Mouse (Mus musculus): ENCODE measurements at regions not wholly inside any gene's neighbourhood (a gene's known extent, or its start where the extent isn't known, plus 50 kb on each side); places are given as distances from the start of the nearest gene placed in this dataset.

GRCm38 (mm10) chr5:75248279-75248678 is 96.2 kb downstream of the Pdgfra start:
- Histone ChIP-seq H3K27ac (no peak overlapping the region), H3K4me3 (no peak overlapping the region), H3K9ac (ENCODE audit: low read depth, low read length) (no peak overlapping the region), H3K4me1 (ENCODE audit: control insufficient read depth, insufficient read depth, low read length) (no peaks in the 10 kb centered on the region), H3K79me2 (replicated peaks; ENCODE audit: control insufficient read depth, insufficient read depth, low read length) (no peaks in the 10 kb centered on the region), H3K36me3 (ENCODE audit: control insufficient read depth, insufficient read depth, low read length) (no peaks in the 10 kb centered on the region), H3K27me3 (ENCODE audit: control insufficient read depth, insufficient read depth, low read length) (peaks cover 1% of the 10 kb centered on the region; the same call in 1 of the 2 replicates)
- DNase-seq: no peak
- intact Hi-C loops (cut with DNase I): no loop called here
- 93% methylated on average over 6 of the region's 6 CpGs for WGBS
- TF ChIP-seq CTCF (IDR thresholded peaks at IDR 0.05) (no peak), POLR2A (IDR thresholded peaks at IDR 0.05; ENCODE audit: insufficient read depth, low read depth, low read length) (no peak), EP300 (IDR thresholded peaks at IDR 0.05; ENCODE audit: insufficient read depth, low read depth, low read length) (no peak)

- H3K4me3 ChIP-seq: no peak overlapping the region
- no peak for TF ChIP-seq EP300 (IDR thresholded peaks at IDR 0.05; ENCODE audit: insufficient read depth, low read depth, low read length)
- no peak for TF ChIP-seq POLR2A (IDR thresholded peaks at IDR 0.05; ENCODE audit: insufficient read depth, low read depth, low read length)
- TF ChIP-seq CTCF (IDR thresholded peaks at IDR 0.05): no peak
- H3K4me1 ChIP-seq (ENCODE audit: control insufficient read depth, insufficient read depth, low read length): no peaks in the 10 kb centered on the region
- H3K36me3 ChIP-seq (ENCODE audit: control insufficient read depth, insufficient read depth, low read length): no peaks in the 10 kb centered on the region
- intact Hi-C loops (cut with DNase I): no loop called here
- no peaks in the 10 kb centered on the region for H3K79me2 ChIP-seq (replicated peaks; ENCODE audit: control insufficient read depth, insufficient read depth, low read length)
- no peak overlapping the region for H3K9ac ChIP-seq (ENCODE audit: low read depth, low read length)
- H3K27me3 ChIP-seq (ENCODE audit: control insufficient read depth, insufficient read depth, low read length): peaks cover 1% of the 10 kb centered on the region; the same call in 1 of the 2 replicates
- WGBS: 84% methylated on average over 3 of the region's 3 CpGs
- H3K27ac ChIP-seq: no peak overlapping the region
- no peak for DNase-seq
Measured at GRCm38 (mm10) chr5:75249671-75250070, 97.6 kb downstream of the Pdgfra start.

- no peak overlapping the region for H3K27ac ChIP-seq
- intact Hi-C loops (cut with DNase I): no loop called here
- TF ChIP-seq EP300 (IDR thresholded peaks at IDR 0.05; ENCODE audit: insufficient read depth, low read depth, low read length) (no peak), POLR2A (IDR thresholded peaks at IDR 0.05; ENCODE audit: insufficient read depth, low read depth, low read length) (no peak), CTCF (IDR thresholded peaks at IDR 0.05) (no peak)
- H3K4me3 ChIP-seq: no peak overlapping the region
- no peaks in the 10 kb centered on the region for H3K36me3 ChIP-seq (ENCODE audit: control insufficient read depth, insufficient read depth, low read length)
- no peaks in the 10 kb centered on the region for H3K4me1 ChIP-seq (ENCODE audit: control insufficient read depth, insufficient read depth, low read length)
- no peaks in the 10 kb centered on the region for H3K27me3 ChIP-seq (ENCODE audit: control insufficient read depth, insufficient read depth, low read length)
- H3K79me2 ChIP-seq (replicated peaks; ENCODE audit: control insufficient read depth, insufficient read depth, low read length): no peaks in the 10 kb centered on the region
- no peak overlapping the region for H3K9ac ChIP-seq (ENCODE audit: low read depth, low read length)
- WGBS: 50% methylated on average over 7 of the region's 7 CpGs
- DNase-seq: no peak
Measured at GRCm38 (mm10) chr5:75253349-75253748, 101.3 kb downstream of the Pdgfra start.

DNA sequence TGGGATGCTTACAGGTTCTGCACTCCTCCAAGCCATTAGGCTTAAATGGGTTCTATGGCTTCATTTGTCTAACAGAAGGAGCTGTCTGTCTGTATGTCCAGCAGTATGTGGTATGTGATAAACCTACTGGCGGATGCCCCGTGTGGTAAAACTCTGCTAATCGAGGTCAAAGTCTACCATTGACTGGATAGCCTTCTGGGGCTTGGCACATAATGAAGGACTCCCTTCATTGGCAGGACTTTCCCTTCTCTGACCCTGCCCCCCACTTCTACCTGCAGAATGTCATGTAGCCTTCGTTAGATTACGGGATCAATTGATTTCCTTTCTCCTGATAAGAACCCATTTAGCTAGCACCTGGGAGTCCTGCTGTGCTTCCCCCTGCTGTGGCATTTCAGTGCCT is 101.7 kb downstream of the Pdgfra start:
- H3K9ac ChIP-seq (ENCODE audit: low read depth, low read length): no peak overlapping the region
- TF ChIP-seq EP300 (IDR thresholded peaks at IDR 0.05; ENCODE audit: insufficient read depth, low read depth, low read length) (no peak), POLR2A (IDR thresholded peaks at IDR 0.05; ENCODE audit: insufficient read depth, low read depth, low read length) (no peak), CTCF (IDR thresholded peaks at IDR 0.05) (no peak)

GRCm38 (mm10) chr5:75256186-75256585 is 104.1 kb downstream of the Pdgfra start:
- Histone ChIP-seq H3K79me2 (replicated peaks; ENCODE audit: control insufficient read depth, insufficient read depth, low read length) (no peaks in the 10 kb centered on the region), H3K36me3 (ENCODE audit: control insufficient read depth, insufficient read depth, low read length) (no peaks in the 10 kb centered on the region), H3K4me1 (ENCODE audit: control insufficient read depth, insufficient read depth, low read length) (no peaks in the 10 kb centered on the region), H3K27ac (no peak overlapping the region), H3K4me3 (no peak overlapping the region), H3K27me3 (ENCODE audit: control insufficient read depth, insufficient read depth, low read length) (no peaks in the 10 kb centered on the region), H3K9ac (ENCODE audit: low read depth, low read length) (no peak overlapping the region)
- intact Hi-C loops (cut with DNase I): no loop called here
- WGBS: 74% methylated on average over 4 of the region's 4 CpGs
- no peak for TF ChIP-seq EP300 (IDR thresholded peaks at IDR 0.05; ENCODE audit: insufficient read depth, low read depth, low read length)
- no peak for TF ChIP-seq POLR2A (IDR thresholded peaks at IDR 0.05; ENCODE audit: insufficient read depth, low read depth, low read length)
- TF ChIP-seq CTCF (IDR thresholded peaks at IDR 0.05): no peak
- no peak for DNase-seq

More for the DNA sequence above, 101.7 kb downstream of the Pdgfra start:
- intact Hi-C loops (cut with DNase I): no loop called here
- Histone ChIP-seq H3K79me2 (replicated peaks; ENCODE audit: control insufficient read depth, insufficient read depth, low read length) (no peaks in the 10 kb centered on the region), H3K27ac (no peak overlapping the region), H3K4me3 (no peak overlapping the region), H3K27me3 (ENCODE audit: control insufficient read depth, insufficient read depth, low read length) (no peaks in the 10 kb centered on the region), H3K4me1 (ENCODE audit: control insufficient read depth, insufficient read depth, low read length) (no peaks in the 10 kb centered on the region), H3K36me3 (ENCODE audit: control insufficient read depth, insufficient read depth, low read length) (no peaks in the 10 kb centered on the region)
- no peak for DNase-seq
- WGBS: 80% methylated on average over 5 of the region's 5 CpGs

GRCm38 (mm10) chr5:75257067-75257466 is 105.0 kb downstream of the Pdgfra start:
- no peak overlapping the region for H3K9ac ChIP-seq (ENCODE audit: low read depth, low read length)
- H3K4me3 ChIP-seq: no peak overlapping the region
- no peaks in the 10 kb centered on the region for H3K36me3 ChIP-seq (ENCODE audit: control insufficient read depth, insufficient read depth, low read length)
- peak in 1 of 2 experiments; percentile 4 for DNase-seq
- no peaks in the 10 kb centered on the region for H3K79me2 ChIP-seq (replicated peaks; ENCODE audit: control insufficient read depth, insufficient read depth, low read length)
- TF ChIP-seq POLR2A (IDR thresholded peaks at IDR 0.05; ENCODE audit: insufficient read depth, low read depth, low read length): no peak
- TF ChIP-seq EP300 (IDR thresholded peaks at IDR 0.05; ENCODE audit: insufficient read depth, low read depth, low read length): no peak
- no peak for TF ChIP-seq CTCF (IDR thresholded peaks at IDR 0.05)
- no peak overlapping the region for H3K27ac ChIP-seq
- 64% methylated on average over 2 of the region's 2 CpGs for WGBS
- no peaks in the 10 kb centered on the region for H3K27me3 ChIP-seq (ENCODE audit: control insufficient read depth, insufficient read depth, low read length)
- H3K4me1 ChIP-seq (ENCODE audit: control insufficient read depth, insufficient read depth, low read length): no peaks in the 10 kb centered on the region
- intact Hi-C loops (cut with DNase I): no loop called here

All from heart, adult 2 months (tissue).